In the genomic region with DNA sequence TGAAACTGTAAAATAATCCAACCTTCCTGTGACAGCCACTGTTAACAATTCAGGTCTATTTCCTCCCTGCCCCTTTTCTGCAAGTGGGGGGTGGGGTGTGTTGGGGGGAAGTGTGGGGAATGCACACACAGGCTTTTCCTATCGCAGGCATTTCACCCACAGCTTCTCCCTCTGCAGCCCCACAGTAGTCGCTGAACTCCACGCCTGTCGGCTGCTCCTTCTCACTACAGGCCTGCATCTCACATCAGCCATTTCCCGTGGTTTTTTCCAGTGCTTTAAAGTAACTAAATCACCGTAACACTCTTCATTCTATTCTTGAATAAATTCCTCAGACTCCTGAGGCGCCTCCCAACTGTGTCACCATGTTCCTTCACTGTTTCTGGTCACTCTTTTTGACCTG, we compare ENCODE assay signal across 9 mouse cellular contexts. TPM values are rescaled to one million over a fixed set of nuclear protein-coding genes. Genes with fewer than 3 reads are reported as not detected.
DNase-seq lines count a peak whose midpoint lies in the region; ATAC-seq lines count a peak whose summit lies in the region.
"Had no signal": no experiment of that assay in that cellular context is flagged by ENCODE, and none has a peak within 500 bp of the region (broad histone marks: within the 10 kb centered on the region; RNA-seq: fewer than 3 reads in every experiment).

No protein-coding gene starts in this region.

- H3K36me3 ChIP-seq in kidney, embryonic 14.5 days (ENCODE audit: control insufficient read depth, insufficient read depth, low read length): no peaks in the 10 kb centered on the region
- no peaks in the 10 kb centered on the region for H3K36me3 ChIP-seq in embryonic facial prominence, embryonic 13.5 days
- H3K36me3 ChIP-seq in midbrain, embryonic 14.5 days (ENCODE audit: control insufficient read depth, insufficient read depth, low read length): no peaks in the 10 kb centered on the region

- H3K9me3 ChIP-seq in kidney, embryonic 14.5 days (ENCODE audit: control insufficient read depth, low read length): no peaks in the 10 kb centered on the region
- H3K9me3 ChIP-seq in embryonic facial prominence, embryonic 13.5 days: no peaks in the 10 kb centered on the region
- H3K9me3 ChIP-seq in midbrain, embryonic 14.5 days (ENCODE audit: control insufficient read depth, low read length): no peaks in the 10 kb centered on the region

- H3K27me3 ChIP-seq in kidney, embryonic 14.5 days (ENCODE audit: control insufficient read depth, insufficient read depth, low read length): no peaks in the 10 kb centered on the region
- no peaks in the 10 kb centered on the region for H3K27me3 ChIP-seq in embryonic facial prominence, embryonic 13.5 days
- no peaks in the 10 kb centered on the region for H3K27me3 ChIP-seq in midbrain, embryonic 14.5 days (ENCODE audit: control insufficient read depth, insufficient read depth, low read length)

- ATAC-seq in kidney, embryonic 14.5 days (ENCODE audit: low FRiP score, low TSS enrichment): 0 out of 2 replicates have a peak, but pooled peaks have one; percentile 34
- no peak for ATAC-seq in embryonic facial prominence, embryonic 13.5 days (ENCODE audit: insufficient number of reproducible peaks, insufficient read depth, low FRiP score, low TSS enrichment, low read depth)
- ATAC-seq in inflammation-experienced regulatory T-cells, adult 6 months: peak; percentile 19
- ATAC-seq in midbrain, embryonic 14.5 days (ENCODE audit: low FRiP score, low TSS enrichment): no peak

- WGBS in kidney, embryonic 14.5 days: 20% methylated on average over 7 of the region's 7 CpGs
- WGBS in embryonic facial prominence, embryonic 13.5 days: 13% methylated on average over 7 of the region's 7 CpGs
- WGBS in midbrain, embryonic 14.5 days: 9% methylated on average over 7 of the region's 7 CpGs

- H3K27ac ChIP-seq in kidney, embryonic 14.5 days (ENCODE audit: low read depth, low read length): peak overlapping the region; percentile 71; the same call in 1 of the 2 replicates
- peak overlapping the region; percentile 69 for H3K27ac ChIP-seq in embryonic facial prominence, embryonic 13.5 days
- no peak overlapping the region for H3K27ac ChIP-seq in midbrain, embryonic 14.5 days (replicated peaks; ENCODE audit: low read depth, low read length)

- peak overlapping the region; percentile 33; the same call in 1 of the 2 replicates for H3K4me2 ChIP-seq in kidney, embryonic 14.5 days (replicated peaks; ENCODE audit: low read depth, low read length)
- H3K4me2 ChIP-seq in embryonic facial prominence, embryonic 13.5 days: peak overlapping the region; percentile 46
- peak overlapping the region; percentile 38 for H3K4me2 ChIP-seq in midbrain, embryonic 14.5 days (ENCODE audit: low read length)

- H3K4me1 ChIP-seq in kidney, embryonic 14.5 days (ENCODE audit: control insufficient read depth, insufficient read depth, low read length): peaks cover 54% of the 10 kb centered on the region
- H3K4me1 ChIP-seq in embryonic facial prominence, embryonic 13.5 days: peaks cover 68% of the 10 kb centered on the region
- peaks cover 17% of the 10 kb centered on the region for H3K4me1 ChIP-seq in midbrain, embryonic 14.5 days (ENCODE audit: control insufficient read depth, insufficient read depth, low read length)

- H3K4me3 ChIP-seq in kidney, embryonic 14.5 days (ENCODE audit: low read length): no peak overlapping the region
- no peak overlapping the region for H3K4me3 ChIP-seq in embryonic facial prominence, embryonic 13.5 days
- H3K4me3 ChIP-seq in midbrain, embryonic 14.5 days (replicated peaks; ENCODE audit: low read depth, low read length): no peak overlapping the region

- no peak for DNase-seq in kidney, adult 18-20 months
- DNase-seq in midbrain, embryonic 14.5 days: no peak
- DNase-seq in layer of hippocampus, postnatal 10 days (ENCODE audit: low spot score in 2 of 2): no peak
- no peak for DNase-seq in urinary bladder, adult 2 months (ENCODE audit: low spot score)
- DNase-seq in adrenal gland, adult (ENCODE audit: inconsistent age in 2 of 2, low spot score in 1 of 2): no peak
- DNase-seq: cerebellum, postnatal 14 days had no signal

- no peak overlapping the region; the same call in 1 of the 2 replicates for H3K9ac ChIP-seq in kidney, embryonic 14.5 days (ENCODE audit: low read depth, low read length)
- H3K9ac ChIP-seq in embryonic facial prominence, embryonic 13.5 days: peak overlapping the region; percentile 46
- H3K9ac ChIP-seq in midbrain, embryonic 14.5 days (replicated peaks; ENCODE audit: low read length): no peak overlapping the region

RNA-seq across cellular contexts. Expression of a gene that starts 17.9 kb away (rescaled TPM):
- 6.0 and 6.1 TPM in 2 replicates for polyA plus RNA-seq in kidney, embryonic 14.5 days (2014; fragmentation: Nextera tagmentation; extraction: Ambion mirVana)
- 3.8 and 4.2 TPM in 2 replicates for polyA plus RNA-seq in embryonic facial prominence, embryonic 13.5 days (2015; fragmentation: Nextera tagmentation; extraction: Ambion mirVana)
- under 1 TPM in 1 of 3 experiments, not detected in 2; 0.23 TPM for polyA plus RNA-seq in inflammation-experienced regulatory T-cells, adult 6 months (2017; shearing (Covaris generic))
- 10.2 and 10.4 TPM in 2 replicates for polyA plus RNA-seq in midbrain, embryonic 14.5 days (2014; fragmentation: Nextera tagmentation; extraction: Ambion mirVana)
- 10 to 100 TPM; 27.0 to 29.0 TPM for total RNA-seq in layer of hippocampus, postnatal 10 days (2021)
- polyA plus RNA-seq in urinary bladder, adult 2 months (2012; rRNA removed): 29.4 and 40.4 TPM in 2 replicates

Comparison
In these comparisons a context has a peak if more than half of its experiments do, and no peak if none do; other contexts are left out.
1. ATAC-seq: peak in kidney, embryonic 14.5 days (single experiment) and inflammation-experienced regulatory T-cells, adult 6 months (single experiment); none in embryonic facial prominence, embryonic 13.5 days (single experiment) and midbrain, embryonic 14.5 days (single experiment).
2. Peak in every context shown above with its lines, with median percentiles within 50 percentile points of each other: H3K4me2 ChIP-seq.